10 mouse cellular contexts compared by ENCODE assay signal in genomic region chr3:101797830-101798709, GRCm38 (mm10). TPM values are rescaled to one million over a fixed set of nuclear protein-coding genes. Genes with fewer than 3 reads are reported as not detected.
A peak's percentile ranks its signal among the peaks of the same experiment; 100 is the strongest.
DNase-seq lines count a peak whose midpoint lies in the region; ATAC-seq and TF ChIP-seq lines count a peak whose summit lies in the region.
"Had no signal": no experiment of that assay in that cellular context is flagged by ENCODE, and none has a peak within 500 bp of the region (broad histone marks: within the 10 kb centered on the region; RNA-seq: fewer than 3 reads in every experiment).

No protein-coding gene starts in this region.

- H3K9me3 ChIP-seq in kidney, embryonic 16.5 days (ENCODE audit: low read length) = no peaks in the 10 kb centered on the region
- H3K9me3 ChIP-seq in kidney, embryonic 14.5 days (ENCODE audit: control insufficient read depth, low read length) = no peaks in the 10 kb centered on the region
- no peaks in the 10 kb centered on the region for H3K9me3 ChIP-seq in hindbrain, embryonic 12.5 days (replicated peaks)
- H3K9me3 ChIP-seq in midbrain, embryonic 13.5 days = no peaks in the 10 kb centered on the region

- ATAC-seq in kidney, embryonic 16.5 days (ENCODE audit: low FRiP score, low TSS enrichment) = no peak
- no peak for ATAC-seq in kidney, embryonic 14.5 days (ENCODE audit: low FRiP score, low TSS enrichment)
- ATAC-seq in hindbrain, embryonic 12.5 days (ENCODE audit: low FRiP score) = no peak
- 0 out of 2 replicates have a peak, but pooled peaks have one; percentile 43 for ATAC-seq in midbrain, embryonic 13.5 days

- H3K4me1 ChIP-seq in kidney, embryonic 16.5 days (ENCODE audit: insufficient read depth, low read length) = peaks cover 51% of the 10 kb centered on the region
- H3K4me1 ChIP-seq in kidney, embryonic 14.5 days (ENCODE audit: control insufficient read depth, insufficient read depth, low read length) = peaks cover 16% of the 10 kb centered on the region
- H3K4me1 ChIP-seq in hindbrain, embryonic 12.5 days = peaks cover 36% of the 10 kb centered on the region
- peaks cover 37% of the 10 kb centered on the region for H3K4me1 ChIP-seq in midbrain, embryonic 13.5 days (replicated peaks)
- peaks cover 36% of the 10 kb centered on the region for H3K4me1 ChIP-seq in thymus, adult 2 months (replicated peaks; ENCODE audit: control insufficient read depth, insufficient read depth, low read length)

- no peak for TF ChIP-seq POLR2A in thymus, adult 2 months (IDR thresholded peaks at IDR 0.05; ENCODE audit: control insufficient read depth, extremely low read depth, insufficient read depth, low read length, poor library complexity)

- TF ChIP-seq CTCF in thymus, adult 2 months (IDR thresholded peaks at IDR 0.05; ENCODE audit: borderline replicate concordance, control insufficient read depth, extremely low read depth, insufficient read depth, low read length, poor library complexity) = no peak

- no peaks in the 10 kb centered on the region for H3K36me3 ChIP-seq in kidney, embryonic 16.5 days (ENCODE audit: insufficient read depth, low read length)
- no peaks in the 10 kb centered on the region for H3K36me3 ChIP-seq in kidney, embryonic 14.5 days (ENCODE audit: control insufficient read depth, insufficient read depth, low read length)
- no peaks in the 10 kb centered on the region for H3K36me3 ChIP-seq in hindbrain, embryonic 12.5 days
- H3K36me3 ChIP-seq in midbrain, embryonic 13.5 days = no peaks in the 10 kb centered on the region
- H3K36me3 ChIP-seq in thymus, adult 2 months (ENCODE audit: control insufficient read depth, insufficient read depth, low read length) = no peaks in the 10 kb centered on the region

- 69% methylated on average over 15 of the region's 15 CpGs for WGBS in kidney, embryonic 16.5 days
- 72% methylated on average over 15 of the region's 15 CpGs for WGBS in kidney, embryonic 14.5 days
- 65% methylated on average over 15 of the region's 15 CpGs for WGBS in hindbrain, embryonic 12.5 days
- WGBS in midbrain, embryonic 13.5 days = 49% methylated on average over 15 of the region's 15 CpGs
- 89% methylated on average over 15 of the region's 15 CpGs for WGBS in thymus, adult 2 months

- H3K9ac ChIP-seq in kidney, embryonic 16.5 days (replicated peaks; ENCODE audit: low read length) = no peak overlapping the region
- H3K9ac ChIP-seq in kidney, embryonic 14.5 days (ENCODE audit: low read depth, low read length) = no peak overlapping the region
- no peak overlapping the region for H3K9ac ChIP-seq in hindbrain, embryonic 12.5 days
- no peak overlapping the region for H3K9ac ChIP-seq in midbrain, embryonic 13.5 days (replicated peaks)
- H3K9ac ChIP-seq: liver, embryonic 14.5 days had no signal

- no peak overlapping the region; the same call in 1 of the 2 replicates for H3K4me2 ChIP-seq in kidney, embryonic 16.5 days (replicated peaks; ENCODE audit: low read depth, low read length)
- H3K4me2 ChIP-seq in kidney, embryonic 14.5 days (replicated peaks; ENCODE audit: low read depth, low read length) = no peak overlapping the region
- no peak overlapping the region for H3K4me2 ChIP-seq in hindbrain, embryonic 12.5 days (replicated peaks)
- H3K4me2 ChIP-seq in midbrain, embryonic 13.5 days (replicated peaks) = no peak overlapping the region

- no peak overlapping the region for H3K4me3 ChIP-seq in kidney, embryonic 16.5 days (ENCODE audit: low read length)
- no peak overlapping the region for H3K4me3 ChIP-seq in kidney, embryonic 14.5 days (ENCODE audit: low read length)
- H3K4me3 ChIP-seq in hindbrain, embryonic 12.5 days = no peak overlapping the region
- H3K4me3 ChIP-seq in midbrain, embryonic 13.5 days (replicated peaks) = no peak overlapping the region
- H3K4me3 ChIP-seq in thymus, adult 2 months (ENCODE audit: control insufficient read depth, insufficient read depth, low read length) = no peak overlapping the region

- peak; percentile 39 for DNase-seq in cerebellum, adult 11-12 months
- DNase-seq in cerebellum, postnatal 25 days = no peak
- no peak for DNase-seq in testis, postnatal 14 days (ENCODE audit: low spot score)
- DNase-seq in thymus, adult 2 months = no peak
- DNase-seq: thymus, adult 18-20 months had no signal

- no peaks in the 10 kb centered on the region for H3K27me3 ChIP-seq in kidney, embryonic 16.5 days (ENCODE audit: insufficient read depth, low read length)
- H3K27me3 ChIP-seq in kidney, embryonic 14.5 days (ENCODE audit: control insufficient read depth, insufficient read depth, low read length) = no peaks in the 10 kb centered on the region
- peaks cover 7% of the 10 kb centered on the region; the same call in 1 of the 2 replicates for H3K27me3 ChIP-seq in hindbrain, embryonic 12.5 days
- 0 out of 2 replicates have a peak, but pooled peaks cover 3% of the 10 kb centered on the region for H3K27me3 ChIP-seq in midbrain, embryonic 13.5 days
- H3K27me3 ChIP-seq in thymus, adult 2 months (ENCODE audit: control insufficient read depth, insufficient read depth, low read length) = no peaks in the 10 kb centered on the region

- H3K27ac ChIP-seq in kidney, embryonic 16.5 days (ENCODE audit: low read length) = peak overlapping the region; percentile 25; the same call in 1 of the 2 replicates
- H3K27ac ChIP-seq in kidney, embryonic 14.5 days (ENCODE audit: low read depth, low read length) = no peak overlapping the region
- H3K27ac ChIP-seq in hindbrain, embryonic 12.5 days = 0 out of 2 replicates have a peak overlapping the region, but pooled peaks have one; percentile 35
- no peak overlapping the region for H3K27ac ChIP-seq in midbrain, embryonic 13.5 days
- H3K27ac ChIP-seq in thymus, adult 2 months (ENCODE audit: control insufficient read depth, insufficient read depth, low read length) = no peak overlapping the region
- H3K27ac ChIP-seq: liver, embryonic 14.5 days had no signal

RNA-seq across cellular contexts. Expression of gene Mab21l3, which starts 50.7 kb away (rescaled TPM):
- polyA plus RNA-seq in kidney, embryonic 16.5 days (2015; fragmentation: Nextera tagmentation; extraction: Ambion mirVana) = 0.78 and 1.0 TPM in 2 replicates
- polyA plus RNA-seq in kidney, embryonic 14.5 days (2014; fragmentation: Nextera tagmentation; extraction: Ambion mirVana) = 0.41 and 0.77 TPM in 2 replicates
- polyA plus RNA-seq in hindbrain, embryonic 12.5 days (2016; fragmentation: Nextera tagmentation; extraction: Ambion mirVana) = 0.71 and 0.72 TPM in 2 replicates
- polyA plus RNA-seq in midbrain, embryonic 13.5 days (2015; fragmentation: Nextera tagmentation; extraction: Ambion mirVana) = 0.35 TPM in 2 replicates
- 3.6 and 4.0 TPM in 2 replicates for polyA plus RNA-seq in thymus, adult 2 months (2012; rRNA removed)

Comparison
In these comparisons a context has a peak if more than half of its experiments do, and no peak if none do; other contexts are left out.
1. H3K27ac ChIP-seq: peak in kidney, embryonic 16.5 days (single experiment) and hindbrain, embryonic 12.5 days (single experiment); none in kidney, embryonic 14.5 days (single experiment), midbrain, embryonic 13.5 days (single experiment) and thymus, adult 2 months (single experiment).